Mouse (Mus musculus) E14TG2a.4 (cell line): ENCODE measurements around the gene Tnfrsf17.

Experiments used
- CTCF ChIP-seq: conservative IDR thresholded peaks from 2 replicates; pipeline ENCODE4 v1.5.1; 2014; ENCODE audit warnings: low read length
- NANOG ChIP-seq: IDR thresholded peaks from 2 replicates; pipeline ENCODE4 v1.6.1; 2014; ENCODE audit warnings: borderline replicate concordance, low read length, mixed read lengths
- POU5F1 ChIP-seq: IDR thresholded peaks from 2 replicates; pipeline ENCODE4 v1.6.1; 2014; ENCODE audit warnings: low read length, borderline replicate concordance

DNA sequence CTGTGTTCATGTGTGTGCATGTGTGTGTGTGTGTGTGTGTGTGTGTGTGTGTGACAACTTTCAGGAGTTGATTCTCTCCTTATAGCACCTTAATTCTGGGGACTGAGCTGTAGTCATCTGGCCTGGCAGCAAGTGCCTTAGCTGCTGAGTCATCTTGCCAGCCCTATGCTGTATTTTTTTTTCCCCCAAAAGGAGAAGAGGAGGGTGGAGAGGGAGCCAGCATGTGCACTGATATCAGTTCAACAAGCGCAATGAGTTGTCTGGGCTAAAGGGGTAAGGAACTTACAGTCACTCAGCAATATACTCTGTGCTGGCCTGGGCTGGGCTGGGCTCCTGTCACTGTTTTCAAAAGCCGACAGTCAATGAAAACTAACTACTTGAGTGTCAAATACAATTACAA lies 43.0 kb upstream of the Tnfrsf17 start:
- no peak for TF ChIP-seq CTCF
- TF ChIP-seq POU5F1, result no peak
- no peak for TF ChIP-seq NANOG
